Mouse (Mus musculus) brain, embryonic 14.5 days (tissue): ENCODE measurements at regions not wholly inside any gene's neighbourhood (a gene's known extent, or its start where the extent isn't known, plus 50 kb on each side); places are given as distances from the start of the nearest gene placed in this dataset.

ENCODE experiments used
- CTCF ChIP-seq: fragments of 200-500 bp; IDR thresholded peaks from 2 replicates; pipeline ENCODE4 v1.5.1; 2012; ENCODE audit warnings: inconsistent platforms, mild to moderate bottlenecking, moderate library complexity, borderline replicate concordance; ENCODE audit not compliant: insufficient read depth, insufficient read length; ENCODE audit errors: extremely low read depth
- POLR2A ChIP-seq: fragments of 200-500 bp; IDR thresholded peaks from 2 replicates; pipeline ENCODE4 v1.6.1; 2012; ENCODE audit warnings: mild to moderate bottlenecking, inconsistent platforms, borderline replicate concordance; ENCODE audit not compliant: poor library complexity, insufficient read depth, insufficient read length, severe bottlenecking; ENCODE audit errors: extremely low read depth

DNA sequence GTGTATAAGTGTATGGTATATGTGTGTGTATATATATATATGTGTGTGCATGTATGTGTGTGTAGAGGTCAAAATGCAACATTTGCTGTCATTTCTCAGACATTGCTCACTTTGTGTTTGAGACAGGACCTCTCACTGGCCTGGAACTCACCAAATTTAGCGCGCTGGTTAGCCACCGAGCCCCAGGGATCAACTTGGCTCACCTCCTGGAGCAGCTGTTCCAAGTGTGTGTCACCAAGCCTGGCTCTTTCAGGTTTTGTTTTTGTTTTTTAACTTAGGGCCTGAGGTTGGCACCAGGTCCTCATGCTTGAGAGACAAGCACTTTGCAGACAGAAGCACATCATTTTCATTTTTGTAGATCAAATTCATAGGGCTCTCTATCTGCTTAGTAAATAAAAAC lies 154.0 kb upstream of the Jmjd1c start:
- TF ChIP-seq CTCF (no peak), POLR2A (no peak)
